Mouse (Mus musculus) lung, adult 18-20 months (tissue): ENCODE data around the gene Apon.
"Not testable (repeated sequence)": the region's sequence is repeated elsewhere in the genome, so short reads cannot be mapped to it uniquely, and the experiment has no call there.

Experiments
- DNase-seq, 2 experiments: peaks; one replicate each; pipeline ENCODE4 v3.0.0; 2022; ENCODE audit warnings: mixed read lengths in 2 of 2

The Apon gene

GRCm38 (mm10) chr10:128253677-128254255 is at the start of gene Apon:
Gene Apon, plus strand, starts transcription at chr10:128254096.
- DNase-seq: no peak

- DNase-seq: no peak
Measured at GRCm38 (mm10) chr10:128204941-128205340, 49.0 kb upstream of the Apon start.

- no peak for DNase-seq
Measured at GRCm38 (mm10) chr10:128208326-128208725, 45.6 kb upstream of the Apon start.

- DNase-seq: no peak
Measured at GRCm38 (mm10) chr10:128209311-128210009, 44.4 kb upstream of the Apon start.

- no peak for DNase-seq
Measured at GRCm38 (mm10) chr10:128210131-128210530, 43.8 kb upstream of the Apon start.

GRCm38 (mm10) chr10:128210954-128211353 is 42.9 kb upstream of the Apon start:
- no peak for DNase-seq

- DNase-seq: peak; percentile 90 to 93
Measured at GRCm38 (mm10) chr10:128211390-128212108, 42.3 kb upstream of the Apon start, which contains the start of gene Spryd4. Gene Spryd4, minus strand, starts transcription at chr10:128211807.

GRCm38 (mm10) chr10:128212148-128212547 is 41.7 kb upstream of the Apon start:
- no peak for DNase-seq

- DNase-seq: peak; percentile 70 to 78
Measured at GRCm38 (mm10) chr10:128212871-128213323, 41.0 kb upstream of the Apon start.

- not testable (repeated sequence) for DNase-seq
Measured at GRCm38 (mm10) chr10:128214112-128214511, 39.8 kb upstream of the Apon start.

GRCm38 (mm10) chr10:128214981-128215380 is 38.9 kb upstream of the Apon start:
- no peak for DNase-seq

- no peak for DNase-seq
Measured at GRCm38 (mm10) chr10:128218387-128219117, 35.3 kb upstream of the Apon start.

- no peak for DNase-seq
Measured at GRCm38 (mm10) chr10:128221533-128222286, 32.2 kb upstream of the Apon start.

GRCm38 (mm10) chr10:128225064-128225463 is 28.8 kb upstream of the Apon start:
- no peak for DNase-seq

- DNase-seq: no peak
Measured at GRCm38 (mm10) chr10:128225538-128225937, 28.4 kb upstream of the Apon start, which contains the start of gene Mip. Gene Mip, plus strand, starts transcription at chr10:128225838.

GRCm38 (mm10) chr10:128227592-128227991 is 26.3 kb upstream of the Apon start:
- DNase-seq: no peak

GRCm38 (mm10) chr10:128228009-128228408 is 25.9 kb upstream of the Apon start:
- no peak for DNase-seq

GRCm38 (mm10) chr10:128230582-128230981 is 23.3 kb upstream of the Apon start:
- DNase-seq: no peak

- DNase-seq: no peak
Measured at GRCm38 (mm10) chr10:128231146-128231545, 22.8 kb upstream of the Apon start.

- DNase-seq: peak; percentile 82 to 87
Measured at GRCm38 (mm10) chr10:128231697-128232419, 22.0 kb upstream of the Apon start, which contains the start of gene Timeless. Gene Timeless, plus strand, starts transcription at chr10:128232065.

GRCm38 (mm10) chr10:128232420-128232985 is 21.4 kb upstream of the Apon start:
- DNase-seq: peak; percentile 43 to 78
